Mouse (Mus musculus) brain, embryonic 18.5 days (tissue): Measurements from ENCODE around the gene Mypn.

ENCODE experiments used
- DNase-seq: peaks from one replicate; pipeline ENCODE4 v3.0.0-alpha.2; 2012; ENCODE audit warnings: low read depth, low spot score

The Mypn gene

GRCm38 (mm10) chr10:63203728-63204127, at the start of gene Mypn:
Gene Mypn (minus strand): TSS chr10:63203952.
- DNase-seq, result no peak

GRCm38 (mm10) chr10:63248421-63248820, 44.7 kb upstream of the Mypn start:
- no peak for DNase-seq

GRCm38 (mm10) chr10:63247457-63247856, 43.7 kb upstream of the Mypn start:
- DNase-seq, result no peak

DNA sequence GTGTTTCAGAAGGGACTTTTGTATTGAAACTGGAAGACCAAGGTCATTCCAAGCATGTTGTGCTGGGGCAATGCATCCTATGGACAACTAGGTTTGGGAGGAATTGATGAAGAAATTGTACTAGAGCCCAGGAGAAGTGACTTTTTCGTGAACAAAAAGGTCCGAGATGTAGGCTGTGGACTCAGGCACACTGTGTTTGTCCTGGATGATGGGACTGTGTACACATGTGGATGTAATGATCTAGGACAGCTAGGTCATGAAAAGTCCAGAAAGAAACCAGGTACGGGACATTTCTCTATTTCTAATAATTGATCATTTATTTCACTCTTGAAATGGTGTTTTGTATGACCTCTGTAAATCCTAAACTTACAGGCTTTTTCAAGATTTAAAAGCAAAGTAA, 42.1 kb upstream of the Mypn start:
- no peak for DNase-seq

- no peak for DNase-seq
Observed at GRCm38 (mm10) chr10:63244746-63245145, 41.0 kb upstream of the Mypn start.

DNA sequence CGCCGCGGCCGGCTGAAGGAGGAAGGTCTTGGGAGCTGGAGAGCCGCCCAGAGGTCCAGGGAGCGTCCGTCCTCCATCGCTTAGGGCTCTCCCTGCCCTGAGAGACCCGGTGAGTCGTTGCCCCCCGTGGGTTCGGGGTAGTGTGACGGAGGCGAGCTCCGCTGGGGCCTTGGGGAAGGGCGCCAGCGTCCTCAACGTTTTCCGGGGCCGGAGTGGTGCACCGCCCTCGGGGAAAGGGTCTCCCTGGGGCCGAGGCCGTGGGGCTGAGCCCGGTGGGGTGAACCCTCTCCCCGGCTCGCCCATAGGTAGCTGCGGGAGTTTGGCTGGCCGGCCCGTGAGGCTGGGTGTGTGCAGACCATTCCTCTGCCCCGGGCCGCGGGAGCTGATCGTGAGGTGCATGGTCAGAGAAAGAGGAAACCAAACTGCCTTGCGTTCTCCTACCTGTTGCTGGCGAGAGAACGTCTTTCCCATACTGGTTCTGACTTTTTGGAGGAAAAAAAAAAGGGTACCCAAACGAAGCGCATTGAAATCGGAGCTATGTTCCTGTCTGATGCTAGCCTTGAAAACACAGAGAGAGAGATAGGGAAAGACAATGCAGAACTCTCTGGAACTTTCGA, 40.4 kb upstream of the Mypn start:
- no peak for DNase-seq

DNA sequence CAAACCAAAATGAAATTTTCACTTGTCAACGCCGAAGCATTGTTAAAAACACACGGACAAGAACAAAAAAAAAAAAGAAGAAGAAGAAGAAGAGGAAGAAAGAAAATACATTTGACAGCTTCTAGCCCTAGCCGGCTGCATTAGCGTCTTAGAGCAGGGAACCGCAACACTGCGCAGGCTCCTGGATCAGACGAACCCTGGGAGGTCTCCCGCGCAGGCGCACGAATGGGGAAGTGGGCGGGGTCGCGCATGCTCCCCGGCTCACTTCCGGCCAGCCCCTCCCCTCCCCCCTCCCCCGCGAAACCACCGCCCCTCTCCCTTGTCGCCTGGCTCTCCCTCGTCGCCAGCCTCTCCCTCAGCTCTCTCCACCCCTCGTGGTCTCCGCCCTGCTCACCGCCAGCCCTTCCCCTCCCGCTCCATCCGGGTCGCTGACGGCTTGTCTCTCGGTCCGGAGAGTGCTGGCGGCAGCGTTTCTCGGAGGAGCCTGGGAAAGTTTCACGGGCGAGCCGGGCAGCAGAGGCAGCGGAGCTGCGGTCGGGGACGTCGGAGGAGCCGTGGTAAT, 39.8 kb upstream of the Mypn start, which contains the start of gene Herc4:
TSS of gene Herc4 (plus strand) at position 318 of the 562 bp plus-strand sequence.
- peak; percentile 89 for DNase-seq

- DNase-seq, result no peak
Observed at GRCm38 (mm10) chr10:63242798-63243435, 39.2 kb upstream of the Mypn start.

DNA sequence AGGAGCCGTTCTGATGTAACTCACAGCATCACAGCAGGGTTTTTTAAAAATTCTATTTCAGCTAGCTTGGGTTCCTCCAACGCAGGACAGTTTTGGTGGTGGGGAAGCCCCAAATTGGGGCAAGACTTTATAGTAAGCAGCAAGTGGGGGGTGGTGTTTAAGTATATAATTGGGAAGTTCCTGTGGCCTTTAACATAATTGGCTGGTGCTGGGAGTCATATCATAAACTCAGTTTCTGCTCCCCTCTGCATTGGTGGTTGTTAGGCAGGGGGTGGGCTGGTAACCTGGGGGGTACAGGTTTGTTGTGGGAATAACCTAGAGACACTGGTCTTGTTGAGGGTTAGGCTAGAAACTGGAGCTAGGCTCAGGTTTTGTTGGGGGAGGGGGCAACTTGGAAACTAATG, 37.1 kb upstream of the Mypn start:
- no peak for DNase-seq

DNA sequence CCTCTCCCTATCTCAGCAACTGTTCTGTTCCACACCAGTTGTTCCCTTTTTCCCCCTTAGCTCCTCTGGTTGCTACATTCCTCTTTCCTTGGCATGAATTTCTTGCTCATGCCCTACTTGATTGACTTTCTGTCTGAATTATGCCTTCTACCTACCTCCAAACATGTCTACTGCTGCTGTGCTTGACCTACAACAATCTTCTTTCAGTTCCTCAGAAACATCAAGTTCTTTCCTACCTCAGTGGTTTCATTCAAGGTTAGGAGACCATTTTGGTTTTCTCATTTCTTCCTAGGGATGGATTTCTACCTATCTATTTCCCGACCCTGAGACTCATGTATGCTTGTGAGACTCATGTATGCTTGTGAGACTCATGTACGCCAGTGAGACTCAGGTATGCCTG, 36.1 kb upstream of the Mypn start:
- no peak for DNase-seq

DNA sequence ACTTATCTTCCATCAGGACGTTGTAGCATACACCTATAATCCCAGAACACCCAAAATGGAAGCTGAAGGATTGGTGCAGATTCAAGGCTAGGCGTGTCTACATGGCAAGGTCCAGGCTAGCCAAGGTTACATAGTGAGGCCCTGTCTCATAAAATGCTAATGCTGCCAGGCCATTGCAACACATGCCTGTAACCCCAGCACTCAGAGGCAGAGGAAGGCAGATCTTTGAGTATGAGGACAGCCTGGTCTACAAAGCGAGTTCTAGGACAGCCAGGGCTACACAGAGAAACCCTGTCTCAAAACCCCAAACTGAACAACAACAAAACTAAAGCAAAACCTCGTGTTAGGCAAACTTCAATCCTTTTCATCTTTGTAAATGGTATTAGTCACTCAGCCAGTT, 34.3 kb upstream of the Mypn start:
- no peak for DNase-seq

DNA sequence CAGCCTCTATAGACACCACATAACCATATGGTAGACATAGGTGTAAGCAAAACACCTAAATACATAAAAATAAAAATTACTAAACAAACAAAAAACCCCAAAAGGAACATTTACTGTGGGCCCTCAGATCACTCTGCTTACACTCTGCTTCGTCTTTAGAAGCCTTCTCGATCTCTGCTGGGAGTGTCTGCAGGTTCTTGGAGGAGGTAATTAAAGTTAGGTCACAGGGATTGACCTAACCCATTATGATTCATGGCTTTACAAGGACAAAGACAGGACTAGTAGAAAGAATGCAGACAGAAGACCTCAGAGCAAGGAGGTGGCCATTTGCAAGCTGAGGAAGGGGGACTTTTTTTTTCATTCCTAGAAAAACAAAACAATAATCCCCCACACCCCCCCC, 33.5 kb upstream of the Mypn start:
- no peak for DNase-seq

- no peak for DNase-seq
Observed at GRCm38 (mm10) chr10:63236663-63237062, 32.9 kb upstream of the Mypn start.

DNA sequence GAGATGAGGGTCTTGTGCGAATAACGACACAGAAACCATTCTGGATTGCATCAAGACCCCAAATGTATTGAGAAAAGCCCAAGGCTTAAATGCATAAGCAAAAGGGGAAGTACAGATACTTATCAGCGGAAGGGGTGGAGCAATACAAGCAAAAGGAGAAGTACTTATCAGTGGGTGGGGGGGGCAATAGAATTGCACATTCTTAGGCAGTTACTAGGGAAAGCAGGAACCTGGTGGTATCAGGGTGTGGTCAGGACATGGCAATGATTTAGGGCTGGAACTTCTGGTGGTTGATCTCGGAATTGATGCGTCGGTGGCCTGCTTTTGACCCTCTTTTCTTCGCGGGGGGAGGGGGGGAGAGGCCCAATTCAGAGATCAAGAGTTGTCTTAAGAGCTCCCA, 32.1 kb upstream of the Mypn start:
- no peak for DNase-seq

- DNase-seq, result no peak
Observed at GRCm38 (mm10) chr10:63234133-63234532, 30.4 kb upstream of the Mypn start.

DNA sequence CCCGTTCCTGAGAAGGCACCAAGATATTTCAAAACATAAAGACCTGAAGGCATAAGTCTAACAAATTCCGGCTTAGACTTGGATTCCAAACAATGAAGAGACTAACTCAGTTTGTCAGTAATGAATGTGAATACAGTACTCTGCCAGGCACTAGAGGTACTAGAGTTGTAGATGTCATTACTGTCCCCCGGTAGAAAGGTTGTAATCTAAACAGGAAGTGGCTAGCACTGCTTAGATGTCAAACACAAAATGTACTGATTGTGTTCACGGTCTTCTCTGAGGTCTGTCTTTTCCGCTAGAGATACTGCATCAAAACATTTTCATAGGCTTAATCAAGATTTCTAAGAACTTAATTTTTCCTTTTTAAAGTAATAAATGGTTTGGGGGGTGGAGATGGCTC, 27.9 kb upstream of the Mypn start:
- no peak for DNase-seq

- DNase-seq, result no peak
Observed at GRCm38 (mm10) chr10:63230854-63231253, 27.1 kb upstream of the Mypn start.

DNA sequence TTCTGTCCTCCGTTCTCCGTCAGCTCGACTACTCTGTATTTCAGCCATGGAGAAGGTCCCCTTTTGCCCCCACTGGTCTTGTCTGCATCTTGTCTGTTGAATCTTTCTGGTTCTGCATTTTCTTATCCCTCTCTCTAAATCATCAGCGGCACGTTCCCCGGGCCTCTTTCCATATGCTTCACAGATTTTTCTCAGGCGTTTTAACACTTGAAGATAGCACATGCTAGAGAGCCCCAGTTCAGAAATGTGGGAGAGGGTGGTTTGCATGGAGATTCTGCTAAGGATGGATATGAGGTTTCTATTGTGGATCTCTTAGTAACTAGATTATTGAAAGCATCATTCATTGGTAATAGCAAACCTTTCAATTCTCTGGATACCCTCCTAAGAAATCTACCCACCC, 26.5 kb upstream of the Mypn start:
- no peak for DNase-seq

DNA sequence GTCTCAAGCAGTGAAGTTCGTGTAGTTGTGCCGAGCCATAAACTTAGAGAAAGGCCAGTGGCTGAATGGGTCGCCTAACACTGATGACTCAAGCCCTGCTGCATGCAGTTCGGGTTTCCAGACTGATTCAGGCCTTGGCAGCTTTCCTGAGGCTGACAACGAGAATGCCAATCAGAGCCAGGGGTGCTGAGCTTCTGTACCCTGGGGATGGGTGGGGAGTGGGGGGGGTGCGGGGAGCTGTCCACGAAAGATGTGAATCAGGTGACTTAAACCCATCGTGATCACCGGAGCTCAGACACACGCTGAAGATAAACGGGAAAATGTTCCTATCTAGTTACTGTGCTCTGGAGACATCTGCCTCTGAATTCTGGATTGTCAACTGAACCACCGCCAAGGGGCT, 20.6 kb upstream of the Mypn start:
- no peak for DNase-seq

DNA sequence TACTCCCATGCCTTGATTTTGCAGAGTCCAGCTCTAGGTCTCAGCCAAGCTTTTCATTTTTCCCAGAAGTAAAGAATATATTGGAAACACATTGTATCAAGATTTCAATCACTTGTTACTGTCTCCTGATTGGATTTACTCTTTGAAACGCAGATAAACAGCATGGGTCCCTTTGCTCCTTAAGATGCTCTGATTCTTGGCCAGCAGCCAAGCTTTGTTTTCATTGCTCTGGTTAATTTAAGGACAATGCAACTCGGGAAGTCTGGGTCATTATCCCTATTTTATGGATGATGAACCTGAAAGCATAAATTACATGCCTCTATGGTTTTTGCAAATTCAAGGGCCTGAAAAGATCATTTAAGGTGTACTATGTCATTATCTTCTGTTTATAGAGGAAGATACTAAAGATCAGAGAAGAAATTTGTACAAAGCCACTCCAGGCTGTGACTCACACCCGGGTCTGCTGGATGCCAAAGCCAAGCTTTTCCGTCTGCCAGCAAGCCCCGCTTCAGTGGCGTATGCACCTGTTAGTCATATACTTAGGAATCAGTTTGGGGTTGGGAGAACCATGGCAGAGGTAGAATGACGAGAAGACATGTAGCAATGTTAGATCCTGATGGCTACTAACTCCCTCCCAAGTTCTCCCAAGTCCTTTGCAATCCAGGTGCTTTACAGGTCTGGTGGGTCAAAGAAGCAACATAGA, 17.5 kb upstream of the Mypn start:
- no peak for DNase-seq

- no peak for DNase-seq
Observed at GRCm38 (mm10) chr10:63208871-63209270, 5.1 kb upstream of the Mypn start.

DNA sequence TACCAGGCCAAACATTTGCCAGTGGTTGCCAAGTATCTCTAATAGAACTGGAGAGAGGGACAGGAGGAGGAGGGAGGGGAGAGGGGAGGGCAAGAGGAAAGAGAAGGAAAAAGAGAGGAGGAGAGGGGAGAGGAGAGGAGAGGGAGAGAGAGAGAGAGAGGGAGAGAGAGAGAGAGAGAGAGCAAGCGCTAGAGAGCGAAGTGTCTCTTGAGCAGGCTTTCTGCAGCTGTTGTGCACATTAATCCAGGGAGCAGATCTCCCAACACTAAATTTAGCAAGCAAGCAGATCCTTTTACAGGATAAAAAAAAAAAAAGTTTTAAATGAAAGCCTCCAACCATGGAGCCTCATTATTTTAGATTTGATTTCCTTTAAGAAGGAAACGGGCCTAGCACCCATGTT, 750 bp downstream of the Mypn start:
- DNase-seq, result no peak

GRCm38 (mm10) chr10:63201534-63201933, 2.2 kb downstream of the Mypn start:
- DNase-seq, result no peak
